Mouse (Mus musculus) intestine, postnatal 0 days (tissue): ENCODE measurements around the gene Pax3. TPM values are rescaled to one million over a fixed set of nuclear protein-coding genes. Genes with fewer than 3 reads are reported as not detected.

Source experiments
- ATAC-seq: fragments of 200-750 bp; cut with Nextera tagmentation; 2 replicates; pipeline ENCODE4 v1.8.0; 2017; ENCODE audit warnings: mild to moderate bottlenecking, moderate TSS enrichment, moderate library complexity
- H3K27ac ChIP-seq: fragments of 300-500 bp; sonication (generic); 2 replicates; pipeline ENCODE4 v1.5.1; 2014; ENCODE audit warnings: mild to moderate bottlenecking, low read depth, low read length, moderate library complexity
- H3K27me3 ChIP-seq: fragments of 300-500 bp; sonication (generic); replicated peaks from 2 replicates; pipeline ENCODE4 v1.6.1; 2014; ENCODE audit warnings: low read length, mixed read lengths; ENCODE audit not compliant: control insufficient read depth, insufficient read depth
- H3K36me3 ChIP-seq: fragments of 300-500 bp; sonication (generic); 2 replicates; pipeline ENCODE4 v1.6.1; 2014; ENCODE audit warnings: mild to moderate bottlenecking, moderate library complexity; ENCODE audit not compliant: control insufficient read depth, insufficient read depth
- H3K4me1 ChIP-seq: fragments of 300-500 bp; sonication (generic); replicated peaks from 2 replicates; pipeline ENCODE4 v1.6.1; 2014; ENCODE audit warnings: antibody characterized with exemption, low read length, mixed read lengths; ENCODE audit not compliant: control insufficient read depth, insufficient read depth
- H3K4me2 ChIP-seq: fragments of 300-500 bp; sonication (generic); replicated peaks from 2 replicates; pipeline ENCODE4 v1.6.1; 2014; ENCODE audit warnings: low read depth, mild to moderate bottlenecking, moderate library complexity
- H3K4me3 ChIP-seq: fragments of 300-500 bp; sonication (generic); 2 replicates; pipeline ENCODE4 v1.5.1; 2014; ENCODE audit warnings: low read depth, low read length
- H3K9ac ChIP-seq: fragments of 300-500 bp; sonication (generic); 2 replicates; pipeline ENCODE4 v1.6.1; 2014; ENCODE audit warnings: mild to moderate bottlenecking, low read depth, low read length
- H3K9me3 ChIP-seq: fragments of 300-500 bp; sonication (generic); 2 replicates; pipeline ENCODE4 v1.6.1; 2016; ENCODE audit warnings: mixed run types; ENCODE audit not compliant: control insufficient read depth
- CTCF ChIP-seq: sonication (generic); IDR thresholded peaks from 2 replicates; pipeline ENCODE4 v1.5.1; 2016; ENCODE audit warnings: low read depth, mild to moderate bottlenecking, control low read depth, antibody characterized with exemption, moderate library complexity
- WGBS: fragments of 180-500 bp; shearing (Covaris S2); extraction: QIAGEN DNeasy Blood & Tissue Kit; methylation state at CpG from one replicate; pipeline ENCODE4 v1.1.7; 2014; 5-methylcytosine and 5-hydroxymethylcytosine counted together
- polyA plus RNA-seq: library from polyadenylated mRNA; unstranded; fragments of >200 nt; fragmentation: Nextera tagmentation; extraction: Ambion mirVana; gene quantifications from 2 replicates; pipeline ENCODE4 v1.2.1, GENCODE M21; 2015

Pax3 gene
- polyA plus RNA-seq, 1 experiment from 2014 or later: not detected

DNA sequence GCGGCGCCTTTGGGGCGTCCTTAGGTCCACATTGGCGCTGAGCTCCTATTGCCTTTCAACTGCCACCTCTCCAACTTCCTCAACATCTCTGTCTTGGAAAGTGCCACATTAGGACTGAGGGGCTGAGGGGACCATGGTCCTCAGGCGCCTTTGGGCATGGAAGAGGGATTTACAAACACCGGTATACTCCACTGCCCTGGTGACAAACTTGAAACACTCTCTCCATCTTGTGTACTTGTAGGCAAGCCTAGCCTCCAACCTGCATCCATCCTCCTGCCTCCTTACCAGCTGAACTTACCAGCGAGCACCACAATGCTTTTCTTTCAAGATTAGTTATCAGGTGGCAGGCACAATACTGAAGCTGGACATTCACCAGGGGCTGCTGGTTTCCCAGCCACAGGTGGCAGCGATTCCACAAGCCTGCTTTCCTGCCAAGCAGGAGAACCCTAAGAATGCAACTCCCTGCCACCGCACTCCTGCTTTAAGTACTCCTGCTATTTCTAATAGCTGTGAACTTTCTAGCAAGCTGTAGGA lies 11.4 kb upstream of the Pax3 start:
- Histone ChIP-seq H3K9me3 (no peaks in the 10 kb centered on the region), H3K4me1 (no peaks in the 10 kb centered on the region), H3K27me3 (peaks cover 99% of the 10 kb centered on the region), H3K4me3 (no peak overlapping the region), H3K4me2 (no peak overlapping the region), H3K27ac (no peak overlapping the region), H3K9ac (no peak overlapping the region), H3K36me3 (no peaks in the 10 kb centered on the region)
- WGBS: 1% methylated on average over 9 of the region's 9 CpGs
- TF ChIP-seq CTCF: no peak
- ATAC-seq: no peak

DNA sequence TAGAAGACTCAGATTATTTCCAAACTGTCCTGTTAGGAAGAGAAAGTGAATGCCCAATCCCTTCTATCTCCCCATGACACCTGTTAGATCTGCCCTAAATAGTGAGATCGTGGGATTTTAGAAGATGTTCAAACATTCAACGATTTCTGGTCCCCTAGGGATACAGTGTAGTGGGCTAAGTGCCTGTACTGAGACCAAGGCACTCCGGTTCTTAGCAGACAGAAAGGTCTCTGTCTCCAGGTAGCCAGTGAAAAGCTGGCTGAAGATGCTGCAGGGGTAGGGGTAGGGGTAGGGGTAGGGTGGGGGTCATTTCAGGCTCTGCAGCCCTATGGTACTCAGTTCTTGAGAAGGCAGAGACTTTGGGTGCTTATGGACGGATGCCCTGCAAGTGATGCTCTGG lies 7.4 kb upstream of the Pax3 start:
- Histone ChIP-seq H3K9me3 (no peaks in the 10 kb centered on the region), H3K4me3 (peak overlapping the region; percentile 49), H3K27ac (no peak overlapping the region), H3K27me3 (peaks cover 95% of the 10 kb centered on the region), H3K36me3 (no peaks in the 10 kb centered on the region), H3K4me2 (peak overlapping the region; percentile 67; the same call in 1 of the 2 replicates), H3K4me1 (no peaks in the 10 kb centered on the region), H3K9ac (no peak overlapping the region)
- no peak for ATAC-seq
- 14% methylated on average over 4 of the region's 4 CpGs for WGBS
- TF ChIP-seq CTCF: no peak

DNA sequence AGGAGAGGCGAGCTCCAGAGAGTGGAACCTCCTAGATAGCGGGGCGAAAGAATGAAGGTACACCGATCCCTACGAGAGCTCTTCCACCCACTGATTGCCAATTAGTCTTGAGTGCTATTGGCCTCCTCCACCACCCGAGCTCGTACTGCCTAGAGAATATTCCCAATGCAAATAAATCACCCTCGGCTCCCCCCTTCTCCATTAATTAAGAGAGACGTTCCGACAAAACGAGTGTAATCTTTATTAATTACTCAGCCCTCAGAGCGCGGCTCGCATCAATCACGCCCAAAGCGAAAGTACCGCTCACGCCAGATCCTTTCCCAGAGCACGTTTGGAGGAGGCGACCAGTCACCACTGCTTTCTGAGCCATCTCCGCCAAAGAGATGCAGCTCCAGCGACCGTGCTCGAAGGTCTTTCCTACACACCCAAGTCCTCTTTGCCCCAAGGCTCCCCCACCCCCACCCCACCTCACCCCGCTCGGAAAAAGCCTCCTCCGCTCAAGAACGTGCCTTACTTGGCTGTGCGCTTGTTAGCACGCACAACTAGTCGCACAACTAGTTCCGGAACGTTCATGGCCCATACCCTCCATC lies 6.8 kb upstream of the Pax3 start:
- TF ChIP-seq CTCF: no peak
- no peaks in the 10 kb centered on the region for H3K36me3 ChIP-seq
- peak overlapping the region; percentile 67 for H3K4me2 ChIP-seq
- ATAC-seq: no peak
- H3K27ac ChIP-seq: no peak overlapping the region
- H3K27me3 ChIP-seq: peaks cover 95% of the 10 kb centered on the region
- no peaks in the 10 kb centered on the region for H3K9me3 ChIP-seq
- H3K9ac ChIP-seq: no peak overlapping the region
- H3K4me3 ChIP-seq: peak overlapping the region; percentile 49
- no peaks in the 10 kb centered on the region for H3K4me1 ChIP-seq
- 1% methylated on average over 33 of the region's 33 CpGs for WGBS

DNA sequence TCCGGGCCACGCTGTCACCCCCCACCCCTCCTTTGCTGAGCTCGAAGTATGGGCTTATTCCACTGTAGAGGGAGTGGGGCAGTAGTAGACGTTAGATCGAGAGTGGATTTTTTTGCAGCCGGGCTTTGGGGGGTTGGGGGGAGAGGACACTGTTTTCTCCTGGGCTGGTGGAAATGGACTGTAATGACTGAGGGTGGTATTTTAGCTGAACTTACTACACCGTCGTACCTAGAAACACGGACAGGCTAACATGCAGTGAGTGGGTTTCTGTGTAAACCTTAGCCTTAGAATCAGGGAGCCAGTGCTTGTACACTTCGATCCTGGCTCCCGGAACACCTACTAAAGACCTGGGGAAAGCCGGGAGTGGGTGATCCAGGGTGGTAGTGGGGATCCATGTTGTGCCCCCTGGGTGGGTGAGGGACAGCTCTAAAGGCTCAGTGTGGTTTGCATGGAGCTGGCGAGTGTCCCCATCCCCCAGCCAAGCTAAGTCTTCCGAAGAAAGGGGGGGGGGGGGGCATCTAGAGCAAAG lies 6.2 kb upstream of the Pax3 start:
- Histone ChIP-seq H3K27me3 (peaks cover 95% of the 10 kb centered on the region), H3K9me3 (no peaks in the 10 kb centered on the region), H3K4me3 (peak overlapping the region; percentile 49), H3K36me3 (no peaks in the 10 kb centered on the region), H3K4me1 (no peaks in the 10 kb centered on the region), H3K27ac (no peak overlapping the region), H3K9ac (no peak overlapping the region), H3K4me2 (peak overlapping the region; percentile 67)
- no peak for TF ChIP-seq CTCF
- 1% methylated on average over 14 of the region's 14 CpGs for WGBS
- ATAC-seq: no peak

DNA sequence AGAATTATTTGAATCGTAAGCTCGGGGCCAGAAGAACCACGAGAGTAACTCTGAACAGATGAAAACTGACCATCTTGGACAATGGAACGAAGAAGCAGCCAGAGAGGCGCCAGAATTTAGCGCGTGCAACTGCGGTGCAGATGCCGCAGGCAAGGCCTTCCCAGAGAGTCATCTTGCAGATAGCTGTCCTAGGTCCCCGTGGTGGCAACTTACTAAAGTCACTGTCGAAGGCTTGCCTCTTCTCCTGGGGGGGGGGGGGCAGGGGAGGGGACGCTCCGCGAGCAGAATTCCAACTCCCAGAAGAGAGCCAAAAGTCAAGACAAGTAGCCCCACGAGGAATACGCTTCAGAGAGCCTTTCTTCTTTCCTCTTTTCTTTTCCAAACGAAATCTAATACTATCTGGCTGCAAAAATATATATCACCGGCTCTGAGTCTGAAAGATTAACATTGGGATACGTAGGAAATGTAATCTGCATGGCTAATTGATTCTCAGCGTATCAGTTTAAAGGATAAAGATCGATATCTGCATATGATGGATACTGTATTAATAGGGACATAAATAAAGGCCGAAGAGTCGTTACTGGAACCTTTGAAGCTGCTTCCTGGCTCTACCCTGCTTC lies 5.6 kb upstream of the Pax3 start:
- no peaks in the 10 kb centered on the region for H3K4me1 ChIP-seq
- 5% methylated on average over 22 of the region's 23 CpGs for WGBS
- no peak overlapping the region for H3K4me2 ChIP-seq
- no peak overlapping the region for H3K9ac ChIP-seq
- no peaks in the 10 kb centered on the region for H3K9me3 ChIP-seq
- no peak for TF ChIP-seq CTCF
- H3K4me3 ChIP-seq: peak overlapping the region; percentile 49; the same call in 1 of the 2 replicates
- no peak overlapping the region for H3K27ac ChIP-seq
- no peaks in the 10 kb centered on the region for H3K36me3 ChIP-seq
- ATAC-seq: no peak
- H3K27me3 ChIP-seq: peaks cover 95% of the 10 kb centered on the region

DNA sequence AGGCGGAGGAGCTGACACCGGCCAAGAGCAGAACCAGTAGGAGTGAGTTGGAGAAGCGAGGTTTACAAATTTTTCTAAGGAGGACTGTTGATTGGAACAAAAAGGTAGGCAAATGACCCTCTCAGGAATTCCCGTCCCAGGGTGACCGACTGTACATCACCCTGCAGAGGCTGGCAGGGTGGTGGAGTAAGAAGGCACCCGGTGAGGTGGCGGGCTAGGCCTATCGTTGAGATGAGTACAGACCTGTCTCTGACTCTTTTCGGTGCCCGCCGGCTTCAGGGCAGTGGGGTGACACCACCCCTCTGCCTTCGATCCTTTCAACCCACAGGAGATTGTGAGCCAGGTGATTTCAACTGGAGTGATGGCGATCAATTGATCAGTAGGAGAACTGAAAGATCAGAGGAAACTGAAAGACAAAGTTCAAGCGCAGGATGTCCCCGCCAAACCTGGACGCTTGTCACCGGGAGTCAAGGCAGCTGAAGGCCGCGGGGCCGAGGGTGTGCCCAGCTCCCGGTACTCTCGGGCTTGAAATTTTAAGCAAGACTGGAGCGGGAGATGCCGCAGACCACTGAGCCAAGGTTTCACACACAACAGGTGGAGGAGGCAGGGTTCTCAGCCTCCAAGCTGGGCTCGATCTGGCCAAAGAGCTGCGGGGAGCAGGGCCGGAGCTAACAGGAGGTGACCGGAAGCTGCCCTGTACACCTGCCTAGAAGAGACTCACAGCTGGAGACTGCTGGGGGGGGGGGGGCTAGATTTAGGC lies 4.5 kb upstream of the Pax3 start:
- Histone ChIP-seq H3K36me3 (no peaks in the 10 kb centered on the region), H3K4me2 (no peak overlapping the region), H3K27ac (no peak overlapping the region), H3K9me3 (no peaks in the 10 kb centered on the region), H3K9ac (no peak overlapping the region), H3K4me3 (no peak overlapping the region), H3K27me3 (peaks cover 95% of the 10 kb centered on the region), H3K4me1 (0 out of 2 replicates have a peak, but pooled peaks cover under 1% of the 10 kb centered on the region)
- ATAC-seq: no peak
- WGBS: 2% methylated on average over 28 of the region's 28 CpGs
- no peak for TF ChIP-seq CTCF
